Mouse (Mus musculus): ENCODE measurements around the gene Fbxo34. TPM values are rescaled to one million over a fixed set of nuclear protein-coding genes. Genes with fewer than 3 reads are reported as not detected.

Gene Fbxo34
- polyA plus RNA-seq, 1 experiment = 7.0 TPM

- H3K9me3 ChIP-seq (ENCODE audit: control insufficient read depth, low read length) = no peaks in the 10 kb centered on the region
- H3K4me3 ChIP-seq (replicated peaks) = no peak overlapping the region
- TF ChIP-seq GATA1 (IDR thresholded peaks at IDR 0.05; ENCODE audit: low read length) = no peak
- TF ChIP-seq TAL1 (IDR thresholded peaks at IDR 0.05; ENCODE audit: low read length) = no peak
- peaks cover under 1% of the 10 kb centered on the region for H3K36me3 ChIP-seq (ENCODE audit: control insufficient read depth)
- H3K4me1 ChIP-seq (ENCODE audit: control insufficient read depth) = peaks cover 14% of the 10 kb centered on the region
- H3K27me3 ChIP-seq (ENCODE audit: control insufficient read depth) = peaks cover 2% of the 10 kb centered on the region; the same call in 1 of the 2 replicates
Observed at GRCm38 (mm10) chr14:47422466-47422865, 27.8 kb upstream of the Fbxo34 start.

- Histone ChIP-seq H3K27me3 (ENCODE audit: control insufficient read depth) (no peaks in the 10 kb centered on the region), H3K36me3 (ENCODE audit: control insufficient read depth) (no peaks in the 10 kb centered on the region), H3K4me3 (replicated peaks) (no peak overlapping the region), H3K9me3 (ENCODE audit: control insufficient read depth, low read length) (no peaks in the 10 kb centered on the region), H3K4me1 (ENCODE audit: control insufficient read depth) (no peaks in the 10 kb centered on the region)
- TF ChIP-seq GATA1 (IDR thresholded peaks at IDR 0.05; ENCODE audit: low read length) (no peak), TAL1 (IDR thresholded peaks at IDR 0.05; ENCODE audit: low read length) (no peak)
Observed at GRCm38 (mm10) chr14:47432987-47433386, 17.2 kb upstream of the Fbxo34 start.

GRCm38 (mm10) chr14:47438947-47439346, 11.3 kb upstream of the Fbxo34 start:
- Histone ChIP-seq H3K4me1 (ENCODE audit: control insufficient read depth) (no peaks in the 10 kb centered on the region), H3K9me3 (ENCODE audit: control insufficient read depth, low read length) (peaks cover 2% of the 10 kb centered on the region; the same call in 1 of the 2 replicates), H3K4me3 (replicated peaks) (no peak overlapping the region), H3K36me3 (ENCODE audit: control insufficient read depth) (no peaks in the 10 kb centered on the region), H3K27me3 (ENCODE audit: control insufficient read depth) (no peaks in the 10 kb centered on the region)
- TF ChIP-seq GATA1 (IDR thresholded peaks at IDR 0.05; ENCODE audit: low read length) (no peak), TAL1 (IDR thresholded peaks at IDR 0.05; ENCODE audit: low read length) (no peak)

- no peaks in the 10 kb centered on the region for H3K4me1 ChIP-seq (ENCODE audit: control insufficient read depth)
- H3K4me3 ChIP-seq (replicated peaks) = no peak overlapping the region
- TF ChIP-seq TAL1 (IDR thresholded peaks at IDR 0.05; ENCODE audit: low read length) (no peak), GATA1 (IDR thresholded peaks at IDR 0.05; ENCODE audit: low read length) (no peak)
- no peaks in the 10 kb centered on the region; the same call in 1 of the 2 replicates for H3K27me3 ChIP-seq (ENCODE audit: control insufficient read depth)
- H3K9me3 ChIP-seq (ENCODE audit: control insufficient read depth, low read length) = peaks cover 2% of the 10 kb centered on the region; the same call in 1 of the 2 replicates
- no peaks in the 10 kb centered on the region for H3K36me3 ChIP-seq (ENCODE audit: control insufficient read depth)
Observed at GRCm38 (mm10) chr14:47444907-47445306, 5.3 kb upstream of the Fbxo34 start.

GRCm38 (mm10) chr14:47445331-47446095, 4.7 kb upstream of the Fbxo34 start:
- Histone ChIP-seq H3K4me3 (replicated peaks) (no peak overlapping the region), H3K4me1 (ENCODE audit: control insufficient read depth) (no peaks in the 10 kb centered on the region), H3K9me3 (ENCODE audit: control insufficient read depth, low read length) (peaks cover 2% of the 10 kb centered on the region; the same call in 1 of the 2 replicates), H3K27me3 (ENCODE audit: control insufficient read depth) (no peaks in the 10 kb centered on the region; the same call in 1 of the 2 replicates), H3K36me3 (ENCODE audit: control insufficient read depth) (no peaks in the 10 kb centered on the region)
- TF ChIP-seq TAL1 (IDR thresholded peaks at IDR 0.05; ENCODE audit: low read length) (no peak), GATA1 (IDR thresholded peaks at IDR 0.05; ENCODE audit: low read length) (no peak)

- TF ChIP-seq TAL1 (IDR thresholded peaks at IDR 0.05; ENCODE audit: low read length) = no peak
- no peak for TF ChIP-seq GATA1 (IDR thresholded peaks at IDR 0.05; ENCODE audit: low read length)
- peaks cover 19% of the 10 kb centered on the region for H3K27me3 ChIP-seq (ENCODE audit: control insufficient read depth)
- H3K36me3 ChIP-seq (ENCODE audit: control insufficient read depth) = no peaks in the 10 kb centered on the region
- H3K4me3 ChIP-seq (replicated peaks) = no peak overlapping the region
- no peaks in the 10 kb centered on the region for H3K9me3 ChIP-seq (ENCODE audit: control insufficient read depth, low read length)
- peaks cover 3% of the 10 kb centered on the region; the same call in 1 of the 2 replicates for H3K4me1 ChIP-seq (ENCODE audit: control insufficient read depth)
Observed at GRCm38 (mm10) chr14:47459556-47459955, 9.3 kb downstream of the Fbxo34 start.

GRCm38 (mm10) chr14:47461997-47462396, 11.8 kb downstream of the Fbxo34 start:
- Histone ChIP-seq H3K27me3 (ENCODE audit: control insufficient read depth) (peaks cover 38% of the 10 kb centered on the region), H3K36me3 (ENCODE audit: control insufficient read depth) (no peaks in the 10 kb centered on the region), H3K9me3 (ENCODE audit: control insufficient read depth, low read length) (no peaks in the 10 kb centered on the region), H3K4me3 (replicated peaks) (no peak overlapping the region), H3K4me1 (ENCODE audit: control insufficient read depth) (peaks cover 3% of the 10 kb centered on the region; the same call in 1 of the 2 replicates)
- TF ChIP-seq TAL1 (IDR thresholded peaks at IDR 0.05; ENCODE audit: low read length) = no peak
- TF ChIP-seq GATA1 (IDR thresholded peaks at IDR 0.05; ENCODE audit: low read length) = no peak

- no peak for TF ChIP-seq GATA1 (IDR thresholded peaks at IDR 0.05; ENCODE audit: low read length)
- no peak for TF ChIP-seq TAL1 (IDR thresholded peaks at IDR 0.05; ENCODE audit: low read length)
- peaks cover 3% of the 10 kb centered on the region; the same call in 1 of the 2 replicates for H3K4me1 ChIP-seq (ENCODE audit: control insufficient read depth)
- no peaks in the 10 kb centered on the region for H3K36me3 ChIP-seq (ENCODE audit: control insufficient read depth)
- peaks cover 43% of the 10 kb centered on the region for H3K27me3 ChIP-seq (ENCODE audit: control insufficient read depth)
- H3K9me3 ChIP-seq (ENCODE audit: control insufficient read depth, low read length) = no peaks in the 10 kb centered on the region
- no peak overlapping the region for H3K4me3 ChIP-seq (replicated peaks)
Observed at GRCm38 (mm10) chr14:47462453-47462852, 12.2 kb downstream of the Fbxo34 start.

- Histone ChIP-seq H3K27me3 (ENCODE audit: control insufficient read depth) (peaks cover 47% of the 10 kb centered on the region), H3K9me3 (ENCODE audit: control insufficient read depth, low read length) (no peaks in the 10 kb centered on the region), H3K4me3 (replicated peaks) (no peak overlapping the region), H3K4me1 (ENCODE audit: control insufficient read depth) (peaks cover 3% of the 10 kb centered on the region; the same call in 1 of the 2 replicates), H3K36me3 (ENCODE audit: control insufficient read depth) (no peaks in the 10 kb centered on the region)
- no peak for TF ChIP-seq GATA1 (IDR thresholded peaks at IDR 0.05; ENCODE audit: low read length)
- no peak for TF ChIP-seq TAL1 (IDR thresholded peaks at IDR 0.05; ENCODE audit: low read length)
Observed at GRCm38 (mm10) chr14:47462877-47463460, 12.7 kb downstream of the Fbxo34 start.

Data from erythroblast, embryonic 14.5 days (primary cell).